Mouse (Mus musculus): ENCODE results near the gene Tpst1. TPM values are rescaled to one million over a fixed set of nuclear protein-coding genes. Genes with fewer than 3 reads are reported as not detected.

The Tpst1 gene
- total RNA-seq (2023): 1.6 and 1.8 TPM in 2 replicates

DNA sequence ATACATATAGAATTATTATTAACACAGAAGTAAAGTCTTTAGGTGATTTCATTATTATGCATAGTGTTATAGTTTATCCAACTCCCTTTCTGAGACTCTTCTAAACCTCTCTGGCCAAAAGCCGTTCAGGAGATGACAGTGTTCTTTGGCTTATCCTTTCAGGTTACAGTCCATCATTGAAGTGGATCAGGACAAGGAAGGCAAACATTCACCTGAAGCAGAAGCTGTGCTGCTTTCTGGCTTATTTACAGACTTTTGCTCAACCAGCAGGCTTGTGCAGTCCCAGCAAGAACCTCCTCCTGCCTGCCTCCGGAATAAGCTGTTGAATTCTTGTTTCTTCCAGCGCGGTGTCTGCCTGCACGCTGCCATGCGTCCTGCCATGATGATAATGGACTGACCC lies at the start of gene Tpst1:
TSS of gene Tpst1 (plus strand) at position 301 of the 400 bp plus-strand sequence.

DNA sequence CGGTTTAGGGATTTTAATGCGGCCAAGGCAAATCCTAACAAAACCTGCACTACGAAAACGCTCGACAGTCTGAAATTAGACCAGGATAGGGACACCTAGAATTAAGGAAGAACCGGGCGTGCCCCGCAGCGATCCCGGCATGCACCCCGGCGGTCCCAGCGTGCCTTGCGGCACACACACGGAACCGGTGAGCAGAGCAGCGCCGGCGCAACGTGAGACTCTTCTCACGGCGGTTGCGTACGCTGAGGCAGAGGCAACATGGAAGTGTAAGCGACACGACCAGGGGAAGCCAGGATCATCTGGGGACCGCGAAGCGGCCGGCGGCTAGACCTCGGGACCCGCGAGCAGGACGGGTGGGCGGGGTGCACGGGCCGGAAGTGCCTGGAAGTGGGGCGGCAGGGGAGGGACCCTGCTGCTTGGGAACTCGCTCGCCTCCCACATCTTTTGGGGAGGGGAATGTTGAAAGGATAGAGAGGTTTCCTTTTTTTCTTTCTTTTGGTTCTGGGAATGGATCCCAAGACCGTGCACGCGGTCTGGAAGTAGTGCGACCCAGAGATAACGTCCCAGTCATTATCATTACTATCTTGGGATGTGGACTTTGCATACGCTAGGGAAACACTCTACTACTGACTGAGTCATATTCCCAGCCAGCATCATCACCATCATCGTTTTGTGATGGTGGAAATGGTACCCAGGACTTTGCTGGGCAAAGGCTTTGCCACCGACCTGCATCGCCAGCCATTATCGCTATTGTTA lies 43.8 kb upstream of the Tpst1 start, which contains the start of the genes Asl and Crcp:
TSS of gene Asl (minus strand) at position 106 of the 756 bp plus-strand sequence.
TSS of gene Crcp (plus strand) at position 149 of the 756 bp plus-strand sequence.

DNA sequence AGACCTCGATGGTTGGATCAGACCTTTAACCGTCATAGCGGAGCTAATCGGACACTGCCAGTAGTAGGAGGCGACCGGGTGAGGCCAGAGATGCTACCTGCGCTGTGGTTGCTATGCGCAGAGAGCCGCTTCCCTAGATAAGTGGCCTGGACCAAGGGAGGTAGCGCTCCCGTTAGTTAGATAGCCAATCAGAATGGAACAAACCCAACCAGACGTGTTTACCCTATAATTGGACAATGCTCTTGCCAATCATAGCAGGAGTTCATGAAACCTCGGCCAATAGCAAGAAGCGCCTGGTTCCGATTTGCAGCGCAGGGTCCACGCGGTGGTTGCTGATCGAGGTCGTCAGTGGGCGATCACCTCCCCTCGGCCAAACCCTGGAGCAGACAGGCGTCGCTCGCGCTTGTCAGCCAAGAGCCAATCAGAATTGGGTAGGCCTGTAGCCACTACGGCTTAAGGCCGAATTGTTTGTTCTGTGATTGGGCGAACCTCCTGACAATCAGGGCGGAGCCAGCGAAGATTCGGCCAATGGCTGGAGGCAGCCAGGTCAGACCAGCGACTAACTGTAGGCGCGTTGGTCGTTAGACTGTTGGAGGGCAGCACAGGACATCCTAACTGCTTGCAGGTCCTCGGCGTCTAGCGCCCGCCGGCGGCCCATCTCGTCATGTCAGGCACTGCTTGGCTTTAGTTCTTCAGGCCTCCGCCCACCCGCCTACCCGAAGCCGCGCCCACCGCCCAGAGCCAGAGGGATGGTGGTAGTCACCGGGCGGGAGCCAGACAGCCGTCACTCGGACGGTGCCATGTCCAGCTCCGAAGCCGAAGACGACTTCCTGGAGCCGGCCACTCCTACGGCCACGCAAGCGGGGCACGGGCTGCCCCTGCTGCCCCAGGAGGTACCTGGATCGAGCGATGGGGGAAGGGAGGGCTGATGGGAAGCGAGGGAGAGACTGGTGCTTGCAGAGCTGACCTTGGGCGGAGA lies 71.5 kb downstream of the Tpst1 start, which contains the start of gene Kctd7:
TSS of gene Kctd7 (plus strand) at position 528 of the 979 bp plus-strand sequence.

DNA sequence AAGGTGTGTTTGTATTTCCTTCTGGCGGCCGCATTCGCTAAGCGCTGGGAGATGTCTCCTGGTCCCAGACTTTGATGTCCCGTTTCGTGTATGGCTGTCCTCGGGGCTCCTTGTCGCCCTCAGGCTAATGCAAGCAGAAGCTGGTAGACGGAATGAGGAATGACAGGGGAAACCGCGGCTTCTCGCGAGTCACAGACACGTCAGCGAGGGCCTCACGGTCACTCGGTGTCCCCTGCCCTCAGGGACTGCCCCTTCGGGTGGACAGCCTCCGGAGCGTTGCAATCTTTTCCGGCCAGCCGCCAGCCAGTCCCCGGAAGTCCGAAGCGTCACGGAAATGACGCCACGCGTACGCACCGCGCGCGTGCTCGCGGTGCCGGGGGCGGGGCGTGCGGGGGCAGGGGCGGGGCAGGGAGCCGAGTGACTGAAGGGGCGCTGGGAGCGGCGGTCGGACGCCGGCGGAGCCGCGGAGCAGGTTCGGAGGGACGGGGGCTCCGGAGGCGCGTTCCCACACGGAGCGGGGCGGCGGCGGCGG lies 98.4 kb downstream of the Tpst1 start, which contains the start of gene Rabgef1:
TSS of gene Rabgef1 (plus strand) at position 376 of the 532 bp plus-strand sequence.

Other genes starting within 250 kb of the Tpst1 start
- gene Sumf2, start 226.3 kb upstream of the Tpst1 start, total RNA-seq (2023): 2.7 and 3.6 TPM in 2 replicates
- 114 and 116 TPM in 2 replicates for gene Chchd2, start 185.9 kb upstream of the Tpst1 start, total RNA-seq (2023)
- not detected in 2 replicates for gene Zbed5, start 177.6 kb upstream of the Tpst1 start, total RNA-seq (2023)
- 0.32 TPM in 1 of 2 replicates, not detected in the other for gene Phkg1, start 174.8 kb upstream of the Tpst1 start, total RNA-seq (2023)
- 0.50 TPM in 1 of 2 replicates, not detected in the other for gene Nupr1l, start 164.8 kb upstream of the Tpst1 start, total RNA-seq (2023)
- gene Vkorc1l1, start 131.4 kb upstream of the Tpst1 start, total RNA-seq (2023): 12.2 and 12.8 TPM in 2 replicates
- 37.9 and 44.9 TPM in 2 replicates for gene Gusb, start 70.3 kb upstream of the Tpst1 start, total RNA-seq (2023)
- gene Asl, start 44.1 kb upstream of the Tpst1 start, total RNA-seq (2023): 27.8 and 28.0 TPM in 2 replicates
- 18.8 and 20.6 TPM in 2 replicates for gene Crcp, start 44.0 kb upstream of the Tpst1 start, total RNA-seq (2023)
- 5.1 and 5.3 TPM in 2 replicates for gene Kctd7, start 71.5 kb downstream of the Tpst1 start, total RNA-seq (2023)
- gene Rabgef1, start 98.5 kb downstream of the Tpst1 start, total RNA-seq (2023): 220 and 322 TPM in 2 replicates
- 67.3 and 67.9 TPM in 2 replicates for gene Tmem248, start 143.8 kb downstream of the Tpst1 start, total RNA-seq (2023)
- gene Sbds, start 182.2 kb downstream of the Tpst1 start, total RNA-seq (2023): 46.5 and 48.1 TPM in 2 replicates
- 9.4 and 11.7 TPM in 2 replicates for gene Tyw1, start 182.3 kb downstream of the Tpst1 start, total RNA-seq (2023)